Mouse (Mus musculus) stomach, postnatal 0 days (tissue): ENCODE measurements around the gene Slc46a1. TPM values are rescaled to one million over a fixed set of nuclear protein-coding genes. Genes with fewer than 3 reads are reported as not detected.
A peak's percentile ranks its signal among the peaks of the same experiment; 100 is the strongest.

Experiments used
- ATAC-seq: fragments of 200-750 bp; cut with Nextera tagmentation; 2 replicates; pipeline ENCODE4 v1.8.0; 2017; ENCODE audit not compliant: low FRiP score, low TSS enrichment
- DNase-seq: peaks from one replicate; pipeline ENCODE4 v3.0.0-alpha.2; 2016; ENCODE audit warnings: low spot score
- H3K27ac ChIP-seq: fragments of 300-500 bp; sonication (generic); replicated peaks from 2 replicates; pipeline ENCODE4 v1.5.1; 2014; ENCODE audit warnings: mild to moderate bottlenecking, control low read depth
- H3K27me3 ChIP-seq: fragments of 300-500 bp; sonication (generic); 2 replicates; pipeline ENCODE4 v1.6.1; 2014; ENCODE audit warnings: low read length; ENCODE audit not compliant: control insufficient read depth, insufficient read depth
- H3K36me3 ChIP-seq: fragments of 300-500 bp; sonication (generic); 2 replicates; pipeline ENCODE4 v1.6.1; 2014; ENCODE audit warnings: low read length, mixed read lengths; ENCODE audit not compliant: control insufficient read depth, insufficient read depth
- H3K4me1 ChIP-seq: fragments of 300-500 bp; sonication (generic); replicated peaks from 2 replicates; pipeline ENCODE4 v1.6.1; 2014; ENCODE audit warnings: antibody characterized with exemption; ENCODE audit not compliant: control insufficient read depth, insufficient read depth
- H3K4me2 ChIP-seq: fragments of 300-500 bp; sonication (generic); replicated peaks from 2 replicates; pipeline ENCODE4 v1.6.1; 2014; ENCODE audit warnings: low read depth, mild to moderate bottlenecking, control low read depth, moderate library complexity
- H3K4me3 ChIP-seq: fragments of 300-500 bp; sonication (generic); 2 replicates; pipeline ENCODE4 v1.5.1; 2014; ENCODE audit warnings: low read depth, low read length, control low read depth
- H3K9ac ChIP-seq: fragments of 300-500 bp; sonication (generic); 2 replicates; pipeline ENCODE4 v1.6.1; 2014; ENCODE audit warnings: mild to moderate bottlenecking, low read length, control low read depth, mixed read lengths
- H3K9me3 ChIP-seq: fragments of 300-500 bp; sonication (generic); 2 replicates; pipeline ENCODE4 v1.6.1; 2016; ENCODE audit warnings: low read length; ENCODE audit not compliant: control insufficient read depth
- CTCF ChIP-seq: IDR thresholded peaks from 2 replicates; pipeline ENCODE4 v1.5.1; 2016; ENCODE audit warnings: antibody characterized with exemption, low read depth, mild to moderate bottlenecking, moderate library complexity
- EP300 ChIP-seq: optimal IDR thresholded peaks from 2 replicates; pipeline ENCODE3; 2016; ENCODE audit warnings: antibody characterized with exemption
- WGBS: fragments of 180-500 bp; shearing (Covaris S2); extraction: QIAGEN DNeasy Blood & Tissue Kit; methylation state at CpG from one replicate; pipeline ENCODE4 v1.1.7; 2014; 5-methylcytosine and 5-hydroxymethylcytosine counted together
- polyA plus RNA-seq: library from polyadenylated mRNA; unstranded; fragments of >200 nt; fragmentation: Nextera tagmentation; extraction: Ambion mirVana; gene quantifications from 2 replicates; pipeline ENCODE4 v1.2.1, GENCODE M21; 2015

Gene Slc46a1
- polyA plus RNA-seq, 1 experiment from 2014 or later = 16.9 TPM

GRCm38 (mm10) chr11:78424352-78424751 is 41.1 kb upstream of the Slc46a1 start:
- no peak for ATAC-seq
- Histone ChIP-seq H3K27me3 (no peaks in the 10 kb centered on the region), H3K36me3 (no peaks in the 10 kb centered on the region), H3K9ac (no peak overlapping the region), H3K4me3 (no peak overlapping the region), H3K4me1 (no peaks in the 10 kb centered on the region), H3K9me3 (no peaks in the 10 kb centered on the region), H3K27ac (no peak overlapping the region), H3K4me2 (no peak overlapping the region)
- no peak for DNase-seq
- WGBS = 43% methylated on average over 2 of the region's 2 CpGs
- TF ChIP-seq CTCF (no peak), EP300 (no peak)

GRCm38 (mm10) chr11:78425572-78425971 is 39.9 kb upstream of the Slc46a1 start:
- no peak overlapping the region for H3K27ac ChIP-seq
- DNase-seq (peak; percentile 59), ATAC-seq (peak; percentile 75)
- no peak overlapping the region for H3K9ac ChIP-seq
- H3K4me2 ChIP-seq = no peak overlapping the region
- H3K27me3 ChIP-seq = no peaks in the 10 kb centered on the region
- TF ChIP-seq CTCF (no peak), EP300 (no peak)
- no peaks in the 10 kb centered on the region for H3K9me3 ChIP-seq
- H3K4me1 ChIP-seq = no peaks in the 10 kb centered on the region
- WGBS = 44% methylated on average over 1 of the region's 1 CpGs
- H3K36me3 ChIP-seq = no peaks in the 10 kb centered on the region
- no peak overlapping the region for H3K4me3 ChIP-seq

GRCm38 (mm10) chr11:78427655-78428054 is 37.8 kb upstream of the Slc46a1 start:
- no peaks in the 10 kb centered on the region for H3K36me3 ChIP-seq
- no peak overlapping the region for H3K9ac ChIP-seq
- no peak overlapping the region for H3K4me3 ChIP-seq
- TF ChIP-seq CTCF (no peak), EP300 (no peak)
- no peaks in the 10 kb centered on the region for H3K4me1 ChIP-seq
- DNase-seq (no peak), ATAC-seq (no peak)
- no peak overlapping the region for H3K4me2 ChIP-seq
- H3K27me3 ChIP-seq = no peaks in the 10 kb centered on the region
- no peaks in the 10 kb centered on the region for H3K9me3 ChIP-seq
- 80% methylated on average over 6 of the region's 6 CpGs for WGBS
- no peak overlapping the region for H3K27ac ChIP-seq

GRCm38 (mm10) chr11:78428309-78428708 is 37.2 kb upstream of the Slc46a1 start:
- Histone ChIP-seq H3K4me2 (no peak overlapping the region), H3K9me3 (no peaks in the 10 kb centered on the region), H3K4me3 (no peak overlapping the region), H3K4me1 (no peaks in the 10 kb centered on the region), H3K9ac (no peak overlapping the region), H3K36me3 (no peaks in the 10 kb centered on the region), H3K27ac (no peak overlapping the region), H3K27me3 (no peaks in the 10 kb centered on the region)
- DNase-seq = no peak
- 71% methylated on average over 5 of the region's 5 CpGs for WGBS
- no peak for ATAC-seq
- TF ChIP-seq CTCF = 0 out of 2 replicates have a peak, but pooled peaks have one; percentile 5
- TF ChIP-seq EP300 = no peak

DNA sequence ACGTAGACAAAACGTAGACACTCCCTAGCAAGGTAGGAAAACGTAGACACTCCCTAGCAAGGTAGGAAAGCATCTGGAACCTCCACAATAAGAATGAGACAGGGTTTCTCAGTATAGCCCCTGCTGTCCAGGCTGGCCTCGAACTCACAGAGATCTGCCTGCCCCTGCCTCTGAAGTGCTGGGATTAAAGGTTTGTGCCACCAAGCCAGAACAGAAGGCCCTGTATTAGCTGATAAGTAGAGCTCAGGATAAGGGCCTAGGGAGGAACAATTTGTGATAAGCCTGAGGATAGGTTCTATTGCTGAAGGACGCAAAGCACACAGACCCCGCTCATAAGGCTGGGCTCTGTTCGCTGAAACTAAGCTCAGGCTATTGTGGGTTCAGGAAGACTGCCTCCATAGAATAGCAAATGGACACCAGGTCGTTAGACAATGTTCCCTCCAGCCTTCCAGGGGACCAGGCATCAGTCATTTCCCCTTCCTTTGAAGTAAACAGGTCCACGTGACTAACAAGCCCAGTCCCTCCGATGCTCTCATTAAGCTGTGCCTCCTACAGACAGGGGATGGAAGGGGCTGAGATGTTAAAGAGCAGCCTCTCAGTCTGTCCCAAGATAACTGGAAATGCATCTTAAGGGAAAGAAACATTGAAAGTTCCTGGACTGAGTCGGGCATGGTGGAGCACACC is 35.2 kb upstream of the Slc46a1 start:
- DNase-seq (no peak), ATAC-seq (no peak)
- Histone ChIP-seq H3K9ac (no peak overlapping the region), H3K27ac (no peak overlapping the region), H3K4me1 (no peaks in the 10 kb centered on the region), H3K4me2 (no peak overlapping the region), H3K4me3 (no peak overlapping the region), H3K36me3 (no peaks in the 10 kb centered on the region), H3K27me3 (no peaks in the 10 kb centered on the region), H3K9me3 (no peaks in the 10 kb centered on the region)
- no peak for TF ChIP-seq CTCF
- no peak for TF ChIP-seq EP300
- 50% methylated on average over 11 of the region's 11 CpGs for WGBS

GRCm38 (mm10) chr11:78431176-78431575 is 34.3 kb upstream of the Slc46a1 start:
- Histone ChIP-seq H3K27me3 (no peaks in the 10 kb centered on the region), H3K36me3 (no peaks in the 10 kb centered on the region), H3K9me3 (no peaks in the 10 kb centered on the region), H3K4me3 (no peak overlapping the region), H3K9ac (no peak overlapping the region), H3K4me1 (peaks cover 5% of the 10 kb centered on the region; the same call in 1 of the 2 replicates), H3K4me2 (no peak overlapping the region), H3K27ac (no peak overlapping the region)
- peak; percentile 36 for DNase-seq
- WGBS = 73% methylated on average over 10 of the region's 10 CpGs
- TF ChIP-seq EP300 = no peak
- no peak for TF ChIP-seq CTCF
- ATAC-seq = no peak
